Comparison of ENCODE assay signal across 21 mouse cellular contexts in the genomic region with DNA sequence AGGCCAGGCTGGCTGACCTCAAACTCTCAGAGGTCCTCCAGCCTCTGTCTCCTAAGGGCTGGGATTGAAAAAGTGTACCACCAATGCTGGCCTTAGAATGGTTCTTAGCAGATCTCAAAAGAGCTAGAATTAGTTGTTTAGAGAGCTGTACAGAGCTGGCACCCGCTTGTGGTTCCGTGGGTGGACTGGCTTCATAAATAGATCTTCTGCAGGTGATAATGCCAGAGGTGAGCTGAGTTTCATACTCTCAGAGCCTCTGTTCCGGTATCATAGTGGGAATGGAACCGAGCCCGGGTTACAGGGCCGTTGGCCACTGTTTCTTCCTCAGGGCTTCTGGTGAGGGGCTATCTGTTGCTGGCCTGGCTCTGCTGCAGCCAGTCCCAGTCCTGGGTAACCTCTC. TPM values are rescaled to one million over a fixed set of nuclear protein-coding genes. Genes with fewer than 3 reads are reported as not detected.
"Had no signal": no experiment of that assay in that cellular context is flagged by ENCODE, and none has a peak within 500 bp of the region (broad histone marks: within the 10 kb centered on the region; RNA-seq: fewer than 3 reads in every experiment).

No protein-coding gene starts in this region.

- H3K36me3 ChIP-seq: limb, embryonic 12.5 days; liver, embryonic 13.5 days; lung, embryonic 15.5 days; midbrain, embryonic 15.5 days; neural tube, embryonic 13.5 days had no signal

- H3K4me3 ChIP-seq: limb, embryonic 12.5 days; liver, embryonic 13.5 days; lung, embryonic 15.5 days; megakaryocyte, embryonic 14.5 days; midbrain, embryonic 15.5 days; neural tube, embryonic 13.5 days had no signal

- H3K27ac ChIP-seq: limb, embryonic 12.5 days; liver, embryonic 13.5 days; lung, embryonic 15.5 days; macrophage; midbrain, embryonic 15.5 days; neural tube, embryonic 13.5 days; stomach, postnatal 0 days had no signal

- H3K9me3 ChIP-seq: limb, embryonic 12.5 days; liver, embryonic 13.5 days; lung, embryonic 15.5 days; megakaryocyte, embryonic 14.5 days; midbrain, embryonic 15.5 days; neural tube, embryonic 13.5 days had no signal

- H3K4me2 ChIP-seq: limb, embryonic 12.5 days; liver, embryonic 13.5 days; lung, embryonic 15.5 days; midbrain, embryonic 11.5 days; midbrain, embryonic 15.5 days; neural tube, embryonic 13.5 days had no signal

- DNase-seq: kidney, adult 11 months; kidney, adult 9 months; kidney, postnatal 10 days; liver; liver, embryonic 13.5 days; liver, postnatal 0 days; lung, postnatal 14 days; retina, postnatal 1 day; right cerebral cortex, postnatal 4 days; thymus, adult 18-20 months; thymus, postnatal 36 days had no signal

- H3K9ac ChIP-seq: limb, embryonic 12.5 days; liver, embryonic 13.5 days; liver, postnatal 0 days; lung, embryonic 15.5 days; midbrain, embryonic 15.5 days; neural tube, embryonic 13.5 days had no signal

- ATAC-seq: liver, postnatal 0 days; midbrain, embryonic 15.5 days had no signal

- H3K27me3 ChIP-seq: limb, embryonic 12.5 days; liver, embryonic 13.5 days; lung, embryonic 15.5 days; megakaryocyte, embryonic 14.5 days; midbrain, embryonic 15.5 days; neural tube, embryonic 13.5 days had no signal

RNA-seq across cellular contexts. Expression of gene Lax1, which starts 1.1 kb away (rescaled TPM):
- total RNA-seq: layer of hippocampus, adult 8-10 months; layer of hippocampus, postnatal 14 days had no signal
- polyA plus RNA-seq: macrophage had no signal

RNA-seq across cellular contexts. Expression of gene Zbed6, which starts 30.4 kb away (rescaled TPM):
- polyA plus RNA-seq: limb, embryonic 12.5 days; liver, embryonic 13.5 days; lung, embryonic 15.5 days; midbrain, embryonic 11.5 days; midbrain, embryonic 15.5 days; neural tube, embryonic 13.5 days; stomach, postnatal 0 days had no signal
